Mouse (Mus musculus): Measurements from ENCODE around the gene Gm3594.
"Not testable (repeated sequence)": the region's sequence is repeated elsewhere in the genome, so short reads cannot be mapped to it uniquely, and the experiment has no call there.

The Gm3594 gene

DNA sequence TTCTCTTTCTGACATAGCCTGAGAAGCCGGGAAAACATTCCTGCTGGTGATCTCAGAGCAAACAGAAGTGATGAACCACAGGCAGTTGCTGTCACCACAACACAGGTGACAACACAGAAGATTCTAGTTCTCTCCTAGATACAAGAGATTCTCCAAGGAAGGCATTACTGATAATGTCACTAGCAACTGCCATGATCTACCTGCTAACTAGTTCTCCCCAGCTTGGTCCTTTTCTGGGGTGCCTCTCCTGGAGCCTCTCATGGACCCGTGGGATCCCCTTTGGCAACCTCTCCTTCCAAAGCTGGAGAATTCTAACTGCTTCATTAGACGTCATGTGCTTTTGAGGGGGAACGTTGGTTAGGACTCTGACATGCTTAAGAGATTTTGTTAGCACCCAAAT is at the start of gene Gm3594:
Gene Gm3594 (minus strand): TSS at position 101 of the 400 bp plus-strand sequence.
- DNase-seq (ENCODE audit: low spot score): not testable (repeated sequence)

DNA sequence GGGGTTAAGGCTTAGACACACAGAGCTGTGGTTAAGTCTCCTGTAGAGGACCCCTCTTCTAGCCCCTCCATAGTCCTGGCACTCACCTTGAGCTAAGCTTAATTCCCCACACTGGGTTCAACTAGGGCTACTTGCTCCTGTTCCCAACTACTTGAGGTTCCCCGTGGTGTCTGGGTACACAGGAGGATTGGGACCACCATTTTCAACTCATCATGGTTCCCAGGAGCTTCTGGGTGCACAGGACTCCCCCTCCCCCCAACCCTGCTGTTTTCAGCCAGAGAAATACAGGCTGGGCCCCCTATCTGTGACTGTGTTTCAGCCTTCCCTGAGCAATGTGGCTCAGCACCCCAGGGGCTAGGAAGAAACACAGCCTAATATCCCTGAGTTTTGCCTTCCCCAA is 41.9 kb upstream of the Gm3594 start:
- DNase-seq (ENCODE audit: low spot score): not testable (repeated sequence)

DNA sequence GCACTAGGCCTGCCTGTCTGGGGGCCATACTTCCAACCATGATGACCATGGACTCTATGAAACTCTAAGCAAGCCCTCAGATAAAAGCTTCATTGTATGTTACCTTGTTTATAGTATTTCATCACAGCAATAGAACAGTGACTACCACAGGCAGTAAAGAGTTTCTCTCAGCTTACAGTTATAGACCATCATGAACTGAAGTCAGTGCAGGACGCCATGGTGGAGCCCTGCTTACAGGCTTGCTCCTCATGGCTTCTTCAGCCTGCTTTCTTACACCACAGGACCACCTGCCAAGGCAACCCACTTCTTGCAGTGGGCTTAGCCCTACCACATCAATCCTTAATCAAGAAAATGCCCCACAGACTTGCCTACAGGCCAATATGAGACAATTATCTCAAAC is 41.1 kb upstream of the Gm3594 start:
- not testable (repeated sequence) for DNase-seq (ENCODE audit: low spot score)

DNA sequence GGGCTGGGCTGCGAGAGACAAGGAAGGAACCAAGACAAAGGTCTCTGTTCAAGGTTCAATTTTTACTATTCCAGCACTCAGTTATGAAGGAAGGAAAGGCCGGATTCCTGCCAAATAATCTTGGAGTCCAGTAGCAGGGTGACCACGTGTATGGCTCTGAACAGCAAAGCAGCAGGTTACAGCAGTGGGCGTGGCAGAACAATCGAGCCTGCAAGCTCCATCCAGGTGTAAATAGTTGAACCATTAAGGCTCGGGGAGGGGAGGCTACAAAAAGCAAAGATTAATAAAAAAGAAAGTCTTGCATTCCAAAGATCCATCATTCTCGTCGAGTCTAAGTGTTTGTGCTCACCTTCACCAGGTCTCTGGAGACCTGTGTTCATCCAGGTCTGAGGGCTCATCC is 37.7 kb upstream of the Gm3594 start:
- not testable (repeated sequence) for DNase-seq (ENCODE audit: low spot score)

DNA sequence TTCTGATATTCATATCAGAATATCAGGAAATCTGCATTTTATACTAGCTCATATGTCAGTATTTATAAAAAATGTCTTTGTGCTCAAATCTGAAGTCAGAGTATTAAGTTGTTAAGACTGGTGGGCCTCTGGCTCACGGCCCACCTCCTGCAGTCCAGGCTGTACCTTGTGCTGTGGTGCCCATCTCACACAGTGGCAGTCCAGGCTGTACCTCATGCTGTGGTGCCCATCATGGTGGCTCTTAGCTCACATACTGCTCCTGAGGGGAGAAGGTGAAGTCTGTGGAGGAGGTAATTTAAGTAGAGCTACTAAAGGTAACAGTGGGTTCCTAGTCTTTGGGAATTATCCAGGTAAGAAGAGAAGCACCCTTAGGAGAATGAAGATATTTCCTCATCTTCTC is 27.4 kb upstream of the Gm3594 start:
- not testable (repeated sequence) for DNase-seq (ENCODE audit: low spot score)

GRCm38 (mm10) chr14:6440774-6441173 is 3.6 kb downstream of the Gm3594 start:
- not testable (repeated sequence) for DNase-seq (ENCODE audit: low spot score)

GRCm38 (mm10) chr14:6440206-6440605 is 4.2 kb downstream of the Gm3594 start:
- DNase-seq (ENCODE audit: low spot score): not testable (repeated sequence)

- DNase-seq (ENCODE audit: low spot score): not testable (repeated sequence)
These were observed 17.6 kb downstream of the Gm3594 start for GRCm38 (mm10) chr14:6426766-6427165.

- DNase-seq (ENCODE audit: low spot score): not testable (repeated sequence)
These were observed 18.1 kb downstream of the Gm3594 start for GRCm38 (mm10) chr14:6426353-6426752.

DNA sequence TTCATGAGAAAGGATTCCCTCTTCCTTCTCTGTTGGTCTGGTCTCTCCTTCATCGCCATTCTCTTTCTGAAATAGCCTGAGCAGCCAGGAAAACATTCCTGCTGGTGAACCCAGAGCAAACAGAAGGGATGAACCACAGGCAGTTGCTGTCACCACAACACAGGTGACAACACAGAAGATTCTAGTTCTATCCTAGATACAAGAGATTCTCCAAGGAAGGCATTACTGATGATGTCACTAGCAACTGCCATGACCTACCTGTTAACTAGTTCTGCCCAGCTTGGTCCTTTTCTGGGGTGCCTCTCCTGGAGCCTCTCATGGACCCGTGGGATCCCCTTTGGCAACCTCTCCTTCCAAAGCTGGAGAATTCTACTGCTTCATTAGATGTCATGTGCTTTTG is 32.0 kb downstream of the Gm3594 start, which contains the start of gene Gm3591:
Gene Gm3591 (minus strand): TSS at position 101 of the 400 bp plus-strand sequence.
- DNase-seq (ENCODE audit: low spot score): not testable (repeated sequence)

GRCm38 (mm10) chr14:6390219-6390618 is 54.2 kb downstream of the Gm3594 start, which contains the start of gene Gm16440:
Gm16440 (minus strand) TSS chr14:6390319.
- DNase-seq (ENCODE audit: low spot score): not testable (repeated sequence)

All from ovary, postnatal 10 days (tissue).